Mouse (Mus musculus): ENCODE data around the gene Rbfox2.

DNA sequence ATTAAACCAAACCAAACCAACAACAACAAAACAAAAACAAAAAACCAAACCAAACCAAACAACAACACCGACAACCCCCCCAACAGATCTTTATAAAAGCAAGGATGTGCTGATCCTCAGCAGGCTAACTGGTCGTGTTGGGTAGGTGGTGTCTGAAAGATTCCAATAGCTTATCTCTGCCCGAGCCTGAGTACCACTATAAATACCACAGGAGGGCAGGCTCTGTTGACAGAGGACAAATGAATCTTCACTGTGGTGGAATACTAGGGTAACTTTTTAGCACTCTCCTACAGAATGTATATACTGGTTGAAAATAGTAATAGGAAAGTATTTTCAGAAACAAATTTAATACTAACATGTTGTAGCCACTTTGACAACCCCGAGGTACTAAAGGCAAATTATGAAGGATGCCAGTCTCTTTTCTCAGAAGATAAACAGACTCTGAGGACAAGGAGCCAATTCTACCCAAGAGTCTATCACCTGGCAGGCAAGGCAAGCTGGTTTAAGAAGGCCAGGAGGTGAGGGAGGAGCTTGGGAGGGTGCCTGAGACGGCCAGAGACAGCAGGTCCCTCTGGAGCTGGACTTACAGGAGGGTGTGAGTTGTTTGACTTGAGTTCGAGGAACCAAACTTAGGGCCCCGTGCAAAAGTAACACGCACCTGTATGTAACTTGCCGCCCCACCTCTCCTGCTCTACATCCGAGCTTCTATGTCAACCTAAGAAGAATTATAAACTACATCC is 199.5 kb downstream of the Rbfox2 start:
- no peak for TF ChIP-seq POLR2A (IDR thresholded peaks at IDR 0.05; ENCODE audit: borderline replicate concordance, insufficient read depth, low read length)
- no peak for TF ChIP-seq CTCF (IDR thresholded peaks at IDR 0.05; ENCODE audit: borderline replicate concordance, insufficient read depth, low read depth, low read length)

All from cerebellum, adult 2 months (tissue).